Mouse (Mus musculus) NIH3T3 (cell line): ENCODE data around the gene Tchhl1.

Experiments
- DNase-seq: peaks from one replicate; pipeline ENCODE4 v3.0.0-alpha.2; 2012; ENCODE audit warnings: low read depth

Tchhl1 gene

GRCm38 (mm10) chr3:93504536-93505189, 36.1 kb downstream of the Tchhl1 start:
- DNase-seq: peak; percentile 65

DNA sequence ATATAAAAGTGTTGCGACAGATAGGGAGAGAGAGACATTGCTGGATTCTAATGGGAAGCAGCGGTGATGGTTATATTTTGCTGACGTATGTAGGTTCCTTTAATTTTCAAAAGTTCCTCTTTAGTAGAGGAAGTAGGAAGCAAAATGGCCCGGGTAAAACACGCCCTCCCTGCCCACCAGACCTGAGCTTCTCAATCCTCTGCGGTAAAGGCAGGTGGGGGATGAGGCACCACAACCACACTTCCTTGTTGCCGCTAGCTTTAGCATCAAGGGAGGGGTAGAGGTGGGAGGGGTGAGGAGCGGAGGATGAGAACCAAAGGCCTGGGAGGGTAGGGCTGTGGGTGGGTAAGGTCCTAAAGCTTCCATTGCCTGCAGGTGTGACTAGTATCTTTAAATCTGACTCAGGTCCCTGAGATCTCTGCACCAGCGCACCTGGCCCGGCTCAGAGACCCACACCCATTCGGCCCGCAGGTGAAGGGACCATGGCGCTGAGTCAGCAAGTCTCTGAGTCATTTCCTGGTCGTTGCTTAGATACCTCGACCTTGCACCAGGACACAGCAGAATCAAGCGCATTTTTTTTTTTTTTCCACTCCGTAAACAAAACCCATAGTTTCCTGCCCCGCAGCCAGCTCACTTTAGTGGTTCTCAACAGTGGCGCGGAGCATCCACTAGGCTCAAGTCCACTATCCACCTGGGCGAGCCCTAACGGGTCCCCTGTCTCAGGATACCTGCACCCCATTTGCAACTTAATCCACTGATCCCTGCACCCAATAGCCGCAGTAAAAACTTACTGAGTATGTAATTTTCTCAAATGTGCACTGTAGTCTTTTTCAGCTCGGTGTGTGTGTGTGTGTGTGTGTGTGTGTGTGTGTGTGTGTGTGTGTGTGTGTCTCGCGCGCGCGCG, 37.7 kb downstream of the Tchhl1 start:
- no peak for DNase-seq

DNA sequence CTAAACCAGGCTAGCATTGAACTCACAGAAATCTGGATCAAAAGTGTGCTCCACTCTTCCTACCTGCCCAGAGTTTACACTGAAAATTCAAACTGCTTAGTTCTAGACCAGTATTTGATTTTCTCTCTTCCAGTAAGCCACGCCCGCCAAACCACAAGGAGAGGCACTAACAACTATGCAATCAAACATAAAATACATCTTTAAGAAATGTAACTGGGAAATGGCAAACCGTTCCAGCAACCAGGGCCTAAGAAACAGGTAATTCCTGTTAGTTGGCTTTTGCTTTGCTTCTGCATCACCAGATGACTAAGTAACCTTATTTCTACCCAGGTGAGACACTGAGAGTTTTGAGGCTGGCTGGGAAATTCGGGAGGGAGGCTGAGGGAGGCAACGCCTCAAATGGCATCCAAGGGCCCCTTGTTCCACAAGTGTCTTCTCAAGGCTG, 38.3 kb downstream of the Tchhl1 start:
- DNase-seq: no peak

DNA sequence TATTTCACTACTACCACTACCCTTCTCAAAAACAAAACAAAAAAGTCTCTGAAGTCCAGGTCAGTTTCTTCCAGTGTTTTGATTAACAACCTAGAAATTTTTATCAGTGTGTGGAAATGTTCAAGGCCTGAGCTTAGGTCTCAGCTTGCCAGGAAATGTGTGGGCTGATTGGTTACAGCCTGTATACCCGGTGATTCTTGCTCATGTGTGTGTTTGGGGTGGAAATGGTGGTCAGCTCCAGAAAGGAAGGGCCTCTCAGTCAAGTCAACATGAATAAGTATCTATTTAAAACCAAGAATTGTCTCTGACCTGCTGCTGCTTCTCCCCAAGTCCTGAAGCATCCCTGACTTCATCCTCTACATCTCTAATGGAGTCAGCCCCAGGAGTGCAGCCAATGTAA, 40.7 kb downstream of the Tchhl1 start:
- DNase-seq: peak; percentile 27

DNA sequence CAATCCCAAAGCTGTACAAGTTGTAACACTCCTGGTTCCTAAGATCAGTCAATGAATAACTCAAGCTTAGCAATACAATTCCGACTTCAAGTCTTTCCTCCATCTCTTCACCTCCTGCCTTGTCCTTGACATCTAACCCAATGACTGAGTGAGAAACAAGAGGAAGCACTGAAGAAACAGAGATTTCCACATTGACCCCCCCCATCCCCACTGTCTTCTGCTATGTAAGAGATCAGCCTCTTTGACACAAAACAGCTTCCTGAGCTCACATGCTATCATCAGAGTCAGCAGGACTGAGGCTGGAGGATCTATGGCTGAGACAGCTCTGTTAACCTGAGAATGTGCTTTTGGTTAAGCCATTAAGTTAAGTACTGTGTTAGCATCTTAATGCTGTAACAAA, 42.5 kb downstream of the Tchhl1 start:
- no peak for DNase-seq

- no peak for DNase-seq
Observed at GRCm38 (mm10) chr3:93511801-93512200, 43.2 kb downstream of the Tchhl1 start.

DNA sequence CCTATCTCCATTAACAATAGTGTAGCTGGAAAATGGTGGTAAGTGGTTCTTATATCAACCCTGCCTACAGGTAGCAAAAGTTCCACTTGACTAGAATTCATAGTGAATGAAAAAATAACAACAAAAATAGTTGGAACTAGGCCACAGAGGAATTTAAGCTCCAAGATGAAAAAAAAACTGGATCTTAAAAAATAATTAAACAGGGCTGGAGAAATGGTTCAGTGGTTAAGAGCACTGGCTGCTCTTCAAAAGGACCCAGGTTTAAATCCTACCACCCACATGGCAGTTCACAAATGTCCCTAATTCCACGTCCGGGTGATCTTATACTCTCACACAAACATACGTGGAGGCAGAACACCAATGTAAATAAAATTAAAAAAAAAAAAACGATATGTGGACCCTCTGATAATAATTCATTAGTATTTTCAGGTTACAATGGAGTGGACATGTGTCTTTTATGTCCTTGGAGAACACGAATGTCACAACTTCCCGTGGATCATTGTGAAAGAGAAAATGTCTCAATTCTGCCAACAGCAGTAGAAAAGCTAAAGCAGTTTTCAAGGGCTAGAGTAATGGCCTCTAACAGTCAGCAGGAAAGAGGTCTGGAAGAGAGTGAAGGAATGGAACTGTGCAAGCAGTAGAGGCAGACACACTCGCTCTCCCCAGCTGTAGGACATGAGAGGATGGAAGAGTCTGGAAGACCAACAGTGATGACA, 44.0 kb downstream of the Tchhl1 start:
- no peak for DNase-seq

DNA sequence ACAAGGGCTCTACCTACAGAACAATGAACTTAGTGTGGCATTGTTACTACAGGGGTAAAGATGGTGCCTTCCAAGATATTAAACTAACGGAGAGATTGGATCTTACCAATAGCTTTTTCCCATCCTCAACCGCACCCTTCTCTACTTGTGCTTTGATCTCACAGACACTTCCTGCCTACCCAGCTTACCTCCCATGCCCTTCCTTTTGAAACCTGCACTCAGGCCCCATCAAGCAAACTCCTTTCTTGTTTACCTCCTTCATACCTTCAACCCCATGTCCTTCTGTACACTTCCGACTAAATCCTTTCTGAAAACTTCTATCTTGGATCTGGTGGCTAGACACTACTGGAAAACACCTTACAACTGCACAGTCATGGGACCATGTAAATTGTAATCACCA, 46.1 kb downstream of the Tchhl1 start:
- DNase-seq: no peak

DNA sequence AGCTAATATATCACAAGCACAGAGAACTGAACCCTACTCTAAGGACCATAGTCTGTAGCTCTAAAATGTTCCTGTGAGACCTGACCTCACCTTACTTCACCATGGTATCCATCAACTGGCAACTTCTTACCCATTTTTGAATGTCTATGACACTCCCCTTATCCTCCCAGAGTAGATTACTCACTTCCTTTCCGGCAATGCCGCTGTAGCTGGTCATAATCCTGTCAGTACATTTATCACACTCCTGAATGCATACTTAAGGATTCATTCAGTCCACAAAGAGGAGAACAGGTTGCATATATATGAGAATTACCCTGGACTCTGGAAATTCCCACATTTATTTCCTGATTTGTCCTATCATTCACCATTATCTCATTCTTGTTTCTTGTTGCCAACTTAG, 48.8 kb downstream of the Tchhl1 start:
- no peak for DNase-seq

- DNase-seq: no peak
Observed at GRCm38 (mm10) chr3:93519856-93520329, 51.3 kb downstream of the Tchhl1 start.

- peak; percentile 88 for DNase-seq
Observed at GRCm38 (mm10) chr3:93520330-93521193, 52.0 kb downstream of the Tchhl1 start, which contains the start of gene S100a11. TSS of gene S100a11 (plus strand) at chr3:93520488.
